Mouse (Mus musculus) ES-Bruce4 (cell line): ENCODE measurements around the gene Klhl1.

Experiments used
- CTCF ChIP-seq: IDR thresholded peaks from one replicate; pipeline ENCODE4 v1.8.1; 2011; ENCODE audit warnings: low read depth, low read length
- POLR2A ChIP-seq: IDR thresholded peaks from one replicate; pipeline ENCODE4 v1.8.1; 2011; ENCODE audit warnings: low read length; ENCODE audit not compliant: insufficient read depth

DNA sequence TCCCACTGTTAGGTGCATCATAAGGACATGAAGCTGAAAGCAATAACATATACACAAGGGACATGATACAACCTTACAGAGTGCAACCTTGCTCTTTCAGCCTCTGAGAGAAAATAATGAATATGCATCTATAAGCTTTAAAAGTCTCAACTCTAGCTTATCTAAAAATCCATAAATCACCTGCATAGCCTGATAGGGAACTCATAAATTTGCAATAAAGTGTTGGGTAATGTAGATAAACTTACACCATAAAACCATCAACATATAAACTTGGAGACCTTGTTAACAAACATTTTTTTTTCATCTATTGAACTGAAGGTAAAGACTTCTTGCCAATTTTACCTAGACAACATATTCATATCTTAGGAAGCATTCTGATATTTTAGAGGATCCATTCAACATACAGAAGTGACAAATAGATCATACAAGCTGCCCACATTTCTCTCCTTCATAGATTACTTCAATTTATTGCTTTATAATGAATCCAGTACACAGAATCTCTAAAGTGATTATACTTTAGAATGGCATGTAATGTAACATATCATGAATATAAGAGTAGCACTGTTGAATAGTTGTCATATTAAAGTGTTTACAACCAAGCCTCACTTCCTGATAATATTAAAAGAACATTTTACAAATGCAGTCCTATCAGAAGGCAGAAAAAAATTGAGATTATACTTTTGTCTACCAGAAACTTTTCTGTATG lies 126.7 kb downstream of the Klhl1 start:
- TF ChIP-seq CTCF = no peak
- TF ChIP-seq POLR2A = no peak
